Mouse (Mus musculus): ENCODE data around the gene Stmn3.

The Stmn3 gene

DNA sequence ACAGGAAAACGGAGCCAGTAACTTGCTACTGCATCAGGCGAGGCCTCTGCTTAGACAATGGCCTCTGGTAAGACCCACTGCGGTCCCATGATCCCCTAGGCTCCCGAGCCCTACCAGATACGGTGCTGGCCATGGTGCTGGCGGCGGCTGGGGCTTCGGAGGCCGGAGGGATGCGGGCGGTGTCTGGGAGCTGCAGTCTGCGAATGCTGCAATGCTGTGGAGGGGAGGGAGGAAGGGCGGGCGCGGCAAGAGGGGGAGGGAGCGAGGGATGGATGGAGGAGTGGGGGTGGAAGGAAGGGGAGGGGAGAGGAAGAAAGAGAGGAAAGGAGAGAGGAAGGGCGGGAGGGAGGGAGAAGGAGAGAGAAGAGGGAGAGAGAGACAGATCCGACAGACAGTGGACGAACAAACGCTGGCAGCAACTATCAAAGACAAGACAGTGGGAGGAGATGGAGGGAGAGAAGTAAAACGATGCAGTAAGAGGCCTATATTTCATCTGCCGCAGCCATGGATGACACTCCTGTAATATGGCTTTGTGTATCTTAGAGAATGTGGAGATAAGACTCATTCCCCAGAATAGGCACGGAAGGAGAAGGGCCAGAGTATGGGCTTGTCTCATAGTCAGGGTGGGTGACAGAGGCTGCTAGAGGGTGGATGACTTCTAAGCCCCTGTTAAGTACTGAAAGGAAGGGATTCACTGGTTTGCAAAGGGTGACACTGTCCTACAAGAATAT lies at the start of gene Stmn3:
TSS of gene Stmn3 (minus strand) at position 421 of the 731 bp plus-strand sequence.
- DNase-seq = peak in 1 of 2 experiments; percentile 19

DNA sequence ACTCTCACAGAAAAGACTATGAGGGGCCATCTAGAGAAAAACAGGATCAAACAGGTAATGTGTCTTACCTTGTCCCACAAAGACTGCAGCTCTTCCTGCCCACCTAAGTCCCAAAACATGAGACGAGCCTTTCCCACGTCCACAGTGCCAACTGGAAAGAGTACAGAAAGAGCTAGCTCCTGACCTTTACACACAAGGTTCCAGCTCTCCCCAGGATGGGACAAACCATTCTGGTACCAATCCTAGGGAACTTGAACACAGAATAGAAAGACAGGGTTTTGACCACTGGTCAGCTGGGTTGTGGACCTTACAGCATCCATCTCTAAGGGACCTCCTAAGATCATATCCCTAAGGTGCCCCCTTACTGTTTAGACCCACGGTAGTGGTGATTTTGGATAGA lies 49.6 kb upstream of the Stmn3 start:
- DNase-seq = no peak

DNA sequence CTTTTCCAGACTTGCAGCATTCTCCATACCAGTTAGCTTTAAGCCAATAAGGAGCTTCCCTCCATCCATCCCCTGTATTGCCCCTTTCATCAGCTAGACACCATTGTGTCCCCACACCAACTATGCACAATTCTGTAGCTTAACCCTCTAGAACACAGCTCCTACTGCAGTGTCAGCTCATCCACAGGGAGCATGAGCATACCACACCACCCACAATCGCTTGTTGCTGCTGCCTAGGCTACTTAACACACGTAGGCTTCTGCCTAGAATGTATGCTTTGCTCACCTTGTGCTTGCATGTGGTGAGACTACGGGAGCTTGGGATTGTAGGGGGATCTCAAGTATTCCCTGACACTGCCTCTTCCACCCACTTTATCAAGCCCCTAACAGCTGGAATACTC lies 42.5 kb upstream of the Stmn3 start:
- DNase-seq = no peak

DNA sequence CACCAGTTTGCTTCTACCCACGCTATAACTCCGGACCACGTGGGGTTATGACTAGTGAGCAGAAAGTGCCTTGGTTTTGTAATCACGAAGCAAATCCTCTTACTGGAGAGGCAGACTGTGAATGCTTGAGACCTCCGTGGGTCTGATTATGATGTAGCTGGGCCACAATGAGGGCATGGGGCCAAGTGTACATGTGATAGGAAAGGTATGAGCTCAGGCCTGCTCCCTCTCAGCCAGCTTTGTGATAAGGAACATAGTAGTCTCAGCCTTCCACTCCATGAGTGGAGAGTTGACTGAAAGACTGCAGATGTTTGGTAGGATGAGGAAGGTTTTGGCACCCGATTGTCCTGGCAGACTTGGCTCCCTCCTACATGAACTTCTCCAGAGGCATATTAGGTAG lies 28.5 kb upstream of the Stmn3 start:
- DNase-seq = no peak

DNA sequence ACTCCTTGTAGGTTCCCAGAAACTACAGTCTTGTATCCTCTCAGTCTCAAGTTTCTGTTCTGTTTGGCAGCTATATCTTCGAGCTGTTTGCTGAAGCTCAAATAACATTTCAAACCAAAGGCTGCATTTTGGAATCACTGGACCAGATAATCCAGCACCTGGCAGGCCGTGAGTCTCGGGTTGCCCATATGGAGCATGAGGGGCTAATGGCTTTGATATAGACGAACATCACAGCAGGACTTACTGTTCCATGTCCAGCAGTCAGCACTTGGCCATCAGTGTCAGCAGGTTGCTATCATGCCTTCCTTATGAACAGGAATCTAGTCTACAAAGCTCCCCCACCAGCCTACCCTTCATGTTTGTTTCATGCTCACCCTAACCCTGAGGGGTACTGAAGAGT lies 26.1 kb upstream of the Stmn3 start:
- DNase-seq = no peak

DNA sequence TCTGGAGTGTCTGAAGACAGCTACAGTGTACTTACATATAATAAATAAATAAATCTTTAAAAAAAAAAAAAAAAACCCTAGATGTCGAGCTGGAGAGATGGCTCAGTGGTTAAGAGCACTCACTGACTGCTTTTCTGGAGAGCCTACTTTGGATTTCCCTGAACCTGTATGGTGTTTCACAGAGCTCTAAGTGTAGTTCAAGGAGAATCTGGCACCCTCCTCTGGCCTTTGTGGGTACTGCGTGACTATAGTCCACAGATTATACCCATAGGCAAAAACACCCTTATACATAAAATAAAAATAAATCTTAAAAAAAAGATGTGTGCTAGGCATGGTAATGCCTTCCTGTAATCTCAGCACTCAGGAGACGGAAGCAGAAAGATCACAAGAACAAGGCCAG lies 19.7 kb upstream of the Stmn3 start:
- peak; percentile 54 to 85 for DNase-seq

DNA sequence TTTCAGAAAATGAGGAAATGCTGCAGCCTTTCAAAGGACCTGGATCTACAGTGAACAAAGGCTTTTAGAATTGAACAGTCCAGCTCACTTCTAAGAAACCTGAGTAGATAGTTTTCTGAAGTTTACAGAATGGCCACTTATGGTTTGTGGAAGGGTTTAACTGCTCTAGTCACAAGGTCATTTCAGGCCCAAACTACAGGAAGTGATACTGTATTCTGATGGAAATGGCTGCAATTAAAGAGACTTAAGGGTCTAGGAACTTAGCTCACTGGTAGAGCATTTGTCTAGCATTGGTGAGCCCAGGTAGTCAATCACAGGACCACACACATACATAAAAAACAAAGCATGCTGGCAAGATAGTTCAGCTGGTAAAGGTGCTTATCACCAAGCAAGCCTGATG lies 18.2 kb upstream of the Stmn3 start:
- no peak for DNase-seq

DNA sequence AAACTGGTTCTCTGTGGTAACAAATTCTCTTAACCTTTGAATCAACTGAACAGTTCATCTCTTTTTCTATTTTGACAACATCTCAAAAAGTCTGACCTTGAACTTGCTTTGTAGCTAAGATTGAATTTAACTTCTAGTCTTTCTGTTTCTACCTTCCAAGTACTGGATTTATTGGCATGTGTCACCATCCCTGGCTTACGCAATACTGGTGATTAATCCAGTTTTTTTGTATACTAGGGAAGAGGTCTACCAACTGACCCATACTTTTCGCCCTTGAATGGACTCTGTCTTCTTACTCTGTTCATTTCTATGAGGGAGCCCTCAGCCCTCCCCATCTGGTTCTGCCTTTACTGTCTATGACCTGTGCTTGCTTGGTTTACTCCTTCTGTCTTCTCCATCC lies 11.8 kb upstream of the Stmn3 start:
- DNase-seq = no peak

DNA sequence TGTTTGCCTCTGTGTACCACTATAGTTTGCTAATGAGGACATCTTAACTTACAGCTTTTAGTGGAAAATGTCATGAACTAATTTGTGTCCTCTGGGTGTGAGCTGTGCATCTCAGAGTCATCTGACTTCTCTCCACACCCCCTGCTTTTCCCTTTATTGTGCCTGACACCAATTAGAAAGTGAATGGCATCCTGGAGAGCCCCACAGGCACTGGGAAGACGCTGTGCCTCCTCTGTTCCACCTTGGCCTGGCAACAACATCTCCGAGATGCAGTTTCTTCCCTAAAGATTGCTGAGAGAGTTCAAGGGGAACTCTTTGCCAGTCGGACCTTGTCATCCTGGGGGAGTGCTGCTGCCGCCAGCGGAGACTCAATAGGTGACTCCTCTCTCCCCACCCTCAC lies 7.8 kb upstream of the Stmn3 start:
- DNase-seq = no peak

DNA sequence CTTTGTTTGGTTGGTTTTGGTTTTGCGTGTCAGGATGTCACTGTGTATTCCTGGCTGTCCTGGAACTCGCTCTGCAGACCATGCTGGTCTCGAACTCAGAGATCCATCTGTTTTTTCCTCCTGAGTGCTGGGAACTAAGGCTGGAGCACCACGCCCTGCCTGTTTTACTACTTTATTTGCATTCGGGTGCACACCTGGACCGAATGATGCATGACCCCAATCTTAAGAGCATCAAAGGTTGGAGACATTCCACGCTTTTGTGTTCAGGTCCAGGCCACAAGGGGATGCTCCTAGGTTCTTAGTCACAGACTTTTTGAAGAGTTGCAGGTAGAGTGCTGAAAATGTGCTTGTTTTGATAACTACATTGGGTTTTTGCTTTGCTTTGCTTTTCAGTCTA lies 5.8 kb upstream of the Stmn3 start:
- DNase-seq = no peak

DNA sequence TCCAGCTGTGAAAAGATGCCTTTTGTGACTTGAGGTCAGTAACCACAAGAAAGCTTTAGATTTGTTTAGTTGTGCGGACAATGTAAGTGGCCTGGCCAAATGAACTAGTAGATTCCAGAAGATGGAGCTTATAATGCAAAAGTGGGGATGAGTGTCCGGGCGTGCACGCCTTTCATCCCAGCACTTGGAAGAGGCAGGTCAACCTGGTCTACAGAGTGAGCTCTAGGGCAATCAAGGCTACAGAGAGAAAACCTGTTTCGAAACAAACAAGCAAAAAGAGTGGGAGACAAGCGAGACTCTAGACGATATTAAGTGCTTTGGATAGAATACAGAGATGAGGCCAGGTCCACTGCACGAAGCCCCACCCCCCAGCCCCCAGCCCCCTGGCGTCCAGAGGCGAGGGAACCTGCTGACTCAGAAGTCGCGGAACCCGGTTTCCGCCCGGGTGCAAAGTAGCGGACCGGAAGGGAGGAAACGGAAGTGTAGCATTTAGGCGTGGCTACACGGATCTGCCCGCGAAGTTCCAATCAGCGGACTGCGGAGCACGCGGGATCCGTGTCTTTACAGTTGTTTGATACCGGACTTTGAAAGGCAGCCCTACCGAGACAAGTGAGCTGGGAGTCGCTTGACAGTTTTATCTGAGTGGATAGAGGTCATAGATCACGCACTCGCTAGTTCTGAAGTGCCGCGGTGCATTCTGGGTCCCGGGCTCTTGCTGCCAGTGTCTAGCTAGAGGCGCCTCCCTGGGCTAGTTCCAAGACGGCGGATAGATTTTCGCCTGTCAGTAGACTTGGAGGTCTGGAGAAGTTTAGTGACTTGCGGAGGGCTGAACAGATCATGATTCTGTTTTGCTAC lies 5.2 kb upstream of the Stmn3 start, which contains the start of gene Rtel1:
TSS of gene Rtel1 (plus strand) at position 492 of the 855 bp plus-strand sequence.
- peak; percentile 66 to 83 for DNase-seq

DNA sequence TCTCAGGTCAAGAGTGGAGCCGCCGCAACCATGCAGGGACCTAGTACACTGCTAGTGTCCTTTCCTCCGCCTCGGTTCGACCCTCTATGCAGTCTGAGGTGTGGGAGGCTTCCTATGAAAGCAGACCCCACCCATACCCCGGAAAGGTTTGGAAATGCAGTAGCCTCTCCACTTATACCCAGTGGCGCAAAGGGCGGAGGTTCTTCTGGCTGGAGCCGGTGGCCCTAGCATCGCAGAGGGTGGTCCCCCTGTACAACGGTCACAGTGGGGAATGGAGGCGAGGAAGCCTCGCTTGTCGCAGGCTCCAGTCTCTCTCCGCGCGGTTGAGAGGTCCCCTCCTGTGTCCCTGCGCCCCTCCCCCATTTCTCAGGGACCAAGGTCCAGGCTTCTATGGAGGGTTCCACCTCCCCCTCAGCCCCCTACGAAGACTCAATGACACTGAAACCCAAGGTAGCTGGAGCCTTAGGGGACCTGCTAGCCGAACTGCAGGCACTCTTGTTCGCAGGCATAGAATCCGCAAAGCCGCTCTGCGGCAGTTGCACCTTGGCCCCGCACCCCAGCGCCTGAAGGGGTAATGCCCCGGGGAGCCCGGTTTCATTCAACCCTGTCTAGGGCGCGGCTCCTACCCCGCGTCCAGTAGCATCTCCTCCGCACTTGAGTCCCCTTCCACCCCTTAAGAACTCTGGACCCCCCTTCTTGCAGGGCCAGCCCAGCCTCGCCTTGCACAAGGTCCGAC lies 788 bp downstream of the Stmn3 start:
- no peak for DNase-seq

DNA sequence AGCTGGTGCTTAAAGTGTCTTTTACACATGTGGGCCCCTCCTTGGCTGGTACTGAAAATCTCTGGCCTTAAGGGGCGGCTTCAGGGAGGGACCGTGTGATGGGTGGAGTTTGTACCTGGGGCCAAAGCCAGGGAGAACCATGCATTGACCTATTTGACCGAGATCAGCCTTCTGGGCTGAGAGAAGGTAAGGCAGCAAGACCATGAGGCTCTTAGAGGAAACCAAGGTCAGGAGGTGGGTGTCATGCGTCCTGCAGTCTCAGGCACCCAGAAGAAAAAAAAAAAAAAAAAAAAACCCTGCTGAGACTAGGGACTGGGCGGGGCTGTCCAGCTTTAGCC lies 1.3 kb downstream of the Stmn3 start:
- no peak for DNase-seq

DNA sequence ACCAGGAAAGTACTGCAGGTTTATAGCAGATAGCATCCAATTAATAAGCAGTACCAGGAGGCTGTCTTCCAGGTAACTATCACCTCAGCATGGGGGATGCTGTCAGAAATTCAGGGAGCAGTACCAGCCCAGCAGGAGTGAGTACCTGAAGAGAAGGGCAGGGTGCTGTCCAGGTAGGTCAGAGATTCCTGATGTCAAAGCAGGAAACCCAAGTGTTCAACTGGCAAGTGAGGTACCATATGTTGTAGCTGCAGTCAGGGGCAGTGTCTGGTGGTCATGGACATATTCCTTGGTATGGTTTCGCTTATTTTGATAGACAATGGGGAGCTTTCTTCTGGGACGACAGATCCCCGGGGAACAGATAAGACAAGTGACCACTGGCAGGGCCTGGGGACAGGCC lies 1.9 kb downstream of the Stmn3 start:
- DNase-seq = no peak

DNA sequence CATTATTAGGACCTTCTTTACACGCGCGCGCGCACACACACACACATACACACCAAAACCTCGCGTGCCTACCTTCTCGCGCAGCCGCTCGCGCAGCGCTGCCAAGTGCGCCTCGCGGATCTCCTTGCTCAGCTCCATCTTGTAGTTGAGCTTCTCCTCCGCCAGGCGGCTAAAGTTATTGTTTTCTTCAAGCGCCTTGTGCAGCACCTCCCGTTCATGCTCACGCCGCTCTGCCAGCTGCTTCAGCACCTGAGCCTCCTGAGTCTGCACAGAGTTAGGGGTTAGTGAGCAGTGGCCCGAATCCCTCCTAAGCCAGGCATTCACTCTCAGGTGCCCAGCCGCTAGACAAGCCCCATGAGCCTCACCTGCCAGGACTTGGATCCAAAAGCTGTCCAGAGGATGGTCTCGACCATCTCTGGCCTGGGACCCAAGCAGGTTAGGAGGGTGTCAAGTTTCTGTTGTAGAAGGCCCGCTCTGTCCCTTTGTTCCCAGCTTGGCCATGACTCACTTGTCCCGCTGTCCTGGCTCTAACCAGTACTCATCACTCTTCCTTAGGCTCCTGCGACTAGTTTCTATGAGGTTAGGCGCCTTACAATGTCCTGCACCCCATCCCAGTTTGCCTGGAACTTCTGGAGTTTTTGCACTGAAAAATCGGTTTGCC lies 7.0 kb downstream of the Stmn3 start:
- peak in 1 of 2 experiments; percentile 55 for DNase-seq

DNA sequence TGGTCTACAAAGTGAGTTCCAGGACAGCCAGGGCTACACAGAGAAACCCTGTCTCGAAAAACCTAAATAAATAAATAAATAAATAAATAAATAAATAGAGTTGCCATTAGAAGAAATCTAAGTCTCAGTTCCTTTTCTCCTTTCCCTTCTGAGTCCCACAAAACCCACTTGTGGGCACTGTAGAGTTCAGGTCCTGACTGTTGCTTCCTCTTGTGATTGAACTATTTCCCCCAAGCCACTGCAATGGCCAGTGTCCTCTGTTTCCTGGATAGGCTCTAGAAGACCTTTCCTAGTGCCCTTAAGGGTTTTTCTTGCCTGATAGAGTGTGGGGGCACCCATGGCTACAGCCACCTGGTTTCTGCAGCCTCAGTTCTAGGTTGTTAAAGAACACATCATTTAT lies 9.4 kb downstream of the Stmn3 start:
- DNase-seq = no peak

DNA sequence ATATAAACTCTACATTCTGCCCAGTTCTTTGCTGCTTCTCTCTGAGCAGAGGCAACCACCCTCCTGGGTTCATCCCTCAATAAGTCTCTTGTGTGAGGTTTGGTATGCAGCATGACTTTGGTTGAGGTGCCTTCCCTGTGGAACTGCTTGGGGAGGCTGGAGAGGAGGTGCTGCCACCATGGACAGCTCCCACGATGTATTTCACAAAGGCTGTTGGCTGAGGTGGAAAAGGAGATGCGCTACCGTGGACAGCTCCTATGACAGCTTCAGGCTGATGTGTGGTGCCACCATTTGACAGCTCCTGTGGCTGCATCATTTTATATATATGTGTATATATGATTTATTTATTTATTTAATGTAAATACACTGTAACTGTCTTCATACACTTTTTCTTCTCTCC lies 12.3 kb downstream of the Stmn3 start:
- no peak for DNase-seq

DNA sequence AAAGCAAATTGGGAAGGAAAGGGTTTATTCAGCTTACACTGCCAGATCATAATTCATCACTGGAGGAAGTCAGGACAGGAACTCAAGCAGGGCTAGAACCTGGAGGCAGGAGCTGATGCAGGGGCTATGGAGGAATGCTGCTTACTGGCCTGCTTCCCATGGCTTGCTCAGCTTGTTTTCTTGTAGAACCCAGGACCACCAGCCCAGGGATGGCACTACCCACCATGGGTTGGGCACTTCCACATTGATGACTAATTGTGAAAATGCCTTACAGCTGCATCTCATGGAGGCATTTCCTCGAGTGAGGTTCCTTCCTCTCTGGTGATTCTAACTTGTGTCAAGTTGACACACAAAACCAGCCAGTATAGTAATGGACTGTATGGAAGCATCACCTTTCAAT lies 23.4 kb downstream of the Stmn3 start:
- DNase-seq = no peak

DNA sequence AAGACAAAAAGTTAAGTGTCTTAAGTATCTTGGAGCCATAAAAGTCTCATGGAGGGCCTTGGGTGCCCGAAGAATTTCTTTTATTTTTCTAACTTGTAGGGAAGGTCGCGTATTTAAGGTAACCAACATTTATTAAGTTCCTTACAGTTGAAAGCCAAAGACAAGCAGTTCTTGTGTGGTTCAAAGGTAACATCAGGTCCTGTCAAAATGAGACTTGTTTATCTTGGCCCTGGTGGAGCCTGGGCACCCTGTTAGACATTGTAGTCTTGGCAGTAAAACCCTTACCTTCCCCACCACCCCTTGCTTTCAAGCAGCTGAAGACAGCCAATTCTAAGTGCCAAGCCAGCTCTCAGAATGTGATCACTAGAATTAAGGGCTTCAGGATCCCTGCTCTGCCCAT lies 25.6 kb downstream of the Stmn3 start:
- DNase-seq = peak; percentile 22 to 50

DNA sequence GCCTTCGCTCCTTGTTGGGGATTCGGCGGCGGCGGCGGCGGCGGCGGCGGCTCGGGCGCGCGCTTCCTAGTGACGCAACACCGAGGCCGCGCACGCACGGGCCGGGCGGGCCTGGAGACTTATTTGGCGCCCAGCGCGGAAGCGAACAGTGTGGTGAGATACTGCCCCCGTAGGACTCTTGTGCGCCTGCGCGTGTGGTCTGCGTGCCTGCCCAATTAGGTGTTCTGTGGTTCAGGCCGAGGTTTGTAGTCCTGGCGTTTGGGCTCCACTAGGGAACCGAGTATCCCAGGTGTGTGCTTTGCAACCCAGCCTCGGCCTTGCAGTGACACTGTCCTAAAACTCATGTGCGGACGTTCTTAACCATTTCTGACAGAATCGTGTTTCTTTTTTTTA lies 26.3 kb downstream of the Stmn3 start, which contains the start of gene Gmeb2:
TSS of gene Gmeb2 (minus strand) at position 78 of the 393 bp plus-strand sequence.
- DNase-seq = peak; percentile 95 to 97

DNA sequence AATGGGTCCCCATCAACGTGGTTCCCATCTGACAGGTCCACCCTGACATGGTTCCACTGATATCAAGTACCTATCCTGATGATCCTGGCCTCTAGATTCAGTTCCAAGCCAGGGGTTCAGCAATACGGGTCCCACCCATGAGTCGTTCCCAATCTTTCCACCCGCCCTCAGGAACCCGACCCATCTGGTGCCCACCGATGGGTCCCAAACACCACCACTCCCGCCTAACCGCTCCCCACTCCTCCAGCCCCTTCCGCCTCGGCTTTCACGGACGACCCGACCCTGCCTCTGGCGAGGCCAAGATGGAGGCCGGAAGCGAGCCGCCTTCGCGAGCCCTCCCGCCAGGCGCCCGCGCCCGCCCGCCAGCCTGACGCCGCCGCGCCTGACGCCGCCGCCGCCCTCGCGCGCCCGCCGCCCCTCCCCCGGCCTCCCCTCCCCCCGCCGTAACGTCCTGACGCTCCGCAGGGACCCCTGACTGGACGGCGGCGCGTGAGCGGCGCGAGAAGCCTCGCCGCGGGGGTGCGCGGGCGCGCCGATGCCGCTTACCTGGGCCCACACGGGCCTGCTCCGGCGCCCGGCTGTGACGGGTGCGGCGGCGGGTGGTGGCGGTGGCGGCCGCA lies 26.9 kb downstream of the Stmn3 start:
- DNase-seq = peak; percentile 72 to 74

DNA sequence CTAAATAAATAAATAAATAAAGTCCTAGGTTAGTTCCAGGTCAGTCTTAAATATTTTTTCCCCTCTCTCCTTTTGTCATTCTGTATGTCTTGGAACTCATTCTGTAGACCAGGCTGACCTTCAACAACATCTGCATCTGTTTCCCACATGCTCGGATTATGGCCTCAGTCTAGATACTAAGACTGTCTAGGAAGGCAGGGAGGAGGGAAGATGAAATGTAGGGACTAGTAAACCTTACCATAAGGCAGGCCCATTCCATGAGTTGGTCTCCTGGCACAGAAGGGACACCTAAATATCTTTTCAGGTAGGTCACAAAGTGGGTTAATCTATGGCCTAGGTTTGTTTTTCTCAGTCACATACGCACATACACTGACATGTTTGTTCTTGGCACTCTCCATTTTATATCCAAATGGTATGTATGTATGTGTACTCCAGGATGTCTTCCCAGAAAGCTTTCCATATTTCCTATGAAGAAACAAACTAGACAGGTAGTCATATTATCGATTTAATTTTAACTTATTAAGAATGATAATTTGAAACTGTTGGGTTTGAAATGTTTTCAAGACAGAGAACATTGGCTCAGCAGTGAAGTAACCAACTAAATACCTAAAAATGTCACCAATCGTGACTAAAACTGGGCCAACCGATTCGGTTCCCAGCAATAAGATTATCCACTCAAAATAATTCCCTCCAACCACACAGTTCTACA lies 27.5 kb downstream of the Stmn3 start:
- DNase-seq = no peak
